Mouse (Mus musculus) midbrain, postnatal 0 days (tissue): ENCODE data around the gene Klhl8. TPM values are rescaled to one million over a fixed set of nuclear protein-coding genes. Genes with fewer than 3 reads are reported as not detected.

Experiments
- ATAC-seq: fragments of 200-750 bp; cut with Nextera tagmentation; 2 replicates; pipeline ENCODE4 v1.8.0; 2017; ENCODE audit warnings: moderate number of reproducible peaks, mild to moderate bottlenecking, moderate TSS enrichment, moderate library complexity; ENCODE audit not compliant: low FRiP score
- DNase-seq: peaks from one replicate; pipeline ENCODE4 v3.0.0-alpha.2; 2015; ENCODE audit warnings: low spot score
- H3K27ac ChIP-seq: fragments of 300-500 bp; sonication (generic); 2 replicates; pipeline ENCODE4 v1.5.1; 2014; ENCODE audit warnings: low read depth, mild to moderate bottlenecking, low read length, mixed read lengths
- H3K27me3 ChIP-seq: fragments of 300-500 bp; sonication (generic); 2 replicates; pipeline ENCODE4 v1.6.1; 2014; ENCODE audit warnings: low read length, control low read depth, mixed read lengths; ENCODE audit not compliant: insufficient read depth
- H3K36me3 ChIP-seq: fragments of 300-500 bp; sonication (generic); 2 replicates; pipeline ENCODE4 v1.6.1; 2014; ENCODE audit warnings: low read length, control low read depth, mixed read lengths; ENCODE audit not compliant: insufficient read depth
- H3K4me1 ChIP-seq: fragments of 300-500 bp; sonication (generic); 2 replicates; pipeline ENCODE4 v1.6.1; 2014; ENCODE audit warnings: mild to moderate bottlenecking, control low read depth, antibody characterized with exemption, low read length, mixed read lengths; ENCODE audit not compliant: insufficient read depth
- H3K4me2 ChIP-seq: fragments of 300-500 bp; sonication (generic); 2 replicates; pipeline ENCODE4 v1.6.1; 2014; ENCODE audit warnings: low read depth, mild to moderate bottlenecking, low read length, mixed read lengths; ENCODE audit not compliant: poor library complexity, severe bottlenecking
- H3K4me3 ChIP-seq: fragments of 300-500 bp; sonication (generic); 2 replicates; pipeline ENCODE4 v1.5.1; 2014; ENCODE audit warnings: low read depth, mild to moderate bottlenecking, low read length, moderate library complexity
- H3K9ac ChIP-seq: fragments of 300-500 bp; sonication (generic); replicated peaks from 2 replicates; pipeline ENCODE4 v1.6.1; 2014; ENCODE audit warnings: mild to moderate bottlenecking, low read length, moderate library complexity, mixed read lengths; ENCODE audit not compliant: poor library complexity, severe bottlenecking
- H3K9me3 ChIP-seq: fragments of 300-500 bp; sonication (generic); 2 replicates; pipeline ENCODE4 v1.6.1; 2016; ENCODE audit warnings: low read length, control low read depth
- CTCF ChIP-seq: IDR thresholded peaks from 2 replicates; pipeline ENCODE4 v1.5.1; 2016; ENCODE audit warnings: antibody characterized with exemption, mild to moderate bottlenecking
- WGBS: fragments of 180-500 bp; shearing (Covaris S2); extraction: QIAGEN DNeasy Blood & Tissue Kit; methylation state at CpG from one replicate; pipeline ENCODE4 v1.1.7; 2014; 5-methylcytosine and 5-hydroxymethylcytosine counted together
- polyA plus RNA-seq: library from polyadenylated mRNA; unstranded; fragments of >200 nt; fragmentation: Nextera tagmentation; extraction: Ambion mirVana; gene quantifications from 2 replicates; pipeline ENCODE4 v1.2.1, GENCODE M21; 2015
- total RNA-seq: library from RNA; depleted of rRNA; stranded (reverse); fragments of >200 nt; gene quantifications from 2 replicates; pipeline ENCODE4 v1.2.3, GENCODE M21; 2014

The Klhl8 gene
- total and polyA plus RNA-seq, 2 experiments from 2014 or later, result 39.5 to 44.6 TPM

- no peak overlapping the region for H3K27ac ChIP-seq
- H3K4me1 ChIP-seq, result 0 out of 2 replicates have a peak, but pooled peaks cover 5% of the 10 kb centered on the region
- no peak for ATAC-seq
- H3K9ac ChIP-seq, result no peak overlapping the region
- no peak for TF ChIP-seq CTCF
- 88% methylated on average over 5 of the region's 5 CpGs for WGBS
- peak overlapping the region; percentile 91; the same call in 1 of the 2 replicates for H3K4me3 ChIP-seq
- no peaks in the 10 kb centered on the region for H3K9me3 ChIP-seq
- H3K27me3 ChIP-seq, result no peaks in the 10 kb centered on the region
- peak overlapping the region; percentile 69 for H3K4me2 ChIP-seq
- DNase-seq, result no peak
- no peaks in the 10 kb centered on the region for H3K36me3 ChIP-seq
Measured at GRCm38 (mm10) chr5:103911555-103911954, 496 bp upstream of the Klhl8 start.

GRCm38 (mm10) chr5:103910156-103910555, 903 bp downstream of the Klhl8 start:
- WGBS, result 12% methylated on average over 8 of the region's 9 CpGs

GRCm38 (mm10) chr5:103909466-103909865, 1.6 kb downstream of the Klhl8 start:
- Histone ChIP-seq H3K9ac (no peak overlapping the region), H3K9me3 (no peaks in the 10 kb centered on the region), H3K27me3 (no peaks in the 10 kb centered on the region), H3K27ac (no peak overlapping the region), H3K4me2 (no peak overlapping the region), H3K4me3 (no peak overlapping the region), H3K36me3 (no peaks in the 10 kb centered on the region), H3K4me1 (0 out of 2 replicates have a peak, but pooled peaks cover 5% of the 10 kb centered on the region)
- WGBS, result 80% methylated on average over 3 of the region's 3 CpGs
- DNase-seq, result no peak
- no peak for ATAC-seq
- TF ChIP-seq CTCF, result no peak

More at GRCm38 (mm10) chr5:103910156-103910555, 903 bp downstream of the Klhl8 start:
- Histone ChIP-seq H3K27ac (no peak overlapping the region), H3K4me3 (peak overlapping the region; percentile 91), H3K4me1 (0 out of 2 replicates have a peak, but pooled peaks cover 5% of the 10 kb centered on the region), H3K36me3 (no peaks in the 10 kb centered on the region), H3K4me2 (peak overlapping the region; percentile 69), H3K27me3 (no peaks in the 10 kb centered on the region), H3K9me3 (no peaks in the 10 kb centered on the region), H3K9ac (peak overlapping the region; percentile 88)
- ATAC-seq, result no peak
- TF ChIP-seq CTCF, result no peak
- no peak for DNase-seq

- H3K4me2 ChIP-seq, result no peak overlapping the region
- no peaks in the 10 kb centered on the region for H3K27me3 ChIP-seq
- no peak overlapping the region for H3K4me3 ChIP-seq
- H3K9ac ChIP-seq, result no peak overlapping the region
- ATAC-seq, result no peak
- no peak for DNase-seq
- H3K27ac ChIP-seq, result no peak overlapping the region
- H3K36me3 ChIP-seq, result no peaks in the 10 kb centered on the region
- 0 out of 2 replicates have a peak, but pooled peaks cover 5% of the 10 kb centered on the region for H3K4me1 ChIP-seq
- WGBS, result 60% methylated on average over 7 of the region's 7 CpGs
- TF ChIP-seq CTCF, result no peak
- H3K9me3 ChIP-seq, result no peaks in the 10 kb centered on the region
Measured at GRCm38 (mm10) chr5:103908851-103909250, 2.2 kb downstream of the Klhl8 start.

- Histone ChIP-seq H3K4me1 (0 out of 2 replicates have a peak, but pooled peaks cover 5% of the 10 kb centered on the region), H3K36me3 (no peaks in the 10 kb centered on the region), H3K9ac (no peak overlapping the region), H3K4me2 (no peak overlapping the region), H3K27ac (no peak overlapping the region), H3K4me3 (no peak overlapping the region), H3K27me3 (no peaks in the 10 kb centered on the region), H3K9me3 (no peaks in the 10 kb centered on the region)
- no peak for ATAC-seq
- WGBS, result 93% methylated on average over 4 of the region's 4 CpGs
- TF ChIP-seq CTCF, result no peak
- DNase-seq, result no peak
Measured at GRCm38 (mm10) chr5:103907844-103908243, 3.2 kb downstream of the Klhl8 start.

- WGBS, result 93% methylated on average over 6 of the region's 6 CpGs
- Histone ChIP-seq H3K36me3 (no peaks in the 10 kb centered on the region), H3K27me3 (no peaks in the 10 kb centered on the region), H3K9ac (no peak overlapping the region), H3K4me3 (no peak overlapping the region), H3K9me3 (no peaks in the 10 kb centered on the region), H3K27ac (no peak overlapping the region), H3K4me1 (0 out of 2 replicates have a peak, but pooled peaks cover 5% of the 10 kb centered on the region), H3K4me2 (no peak overlapping the region)
- TF ChIP-seq CTCF, result no peak
- ATAC-seq, result no peak
- DNase-seq, result no peak
Measured at GRCm38 (mm10) chr5:103906173-103906572, 4.9 kb downstream of the Klhl8 start.
